Mouse (Mus musculus): ENCODE data around the gene Ctnnal1.

The Ctnnal1 gene

DNA sequence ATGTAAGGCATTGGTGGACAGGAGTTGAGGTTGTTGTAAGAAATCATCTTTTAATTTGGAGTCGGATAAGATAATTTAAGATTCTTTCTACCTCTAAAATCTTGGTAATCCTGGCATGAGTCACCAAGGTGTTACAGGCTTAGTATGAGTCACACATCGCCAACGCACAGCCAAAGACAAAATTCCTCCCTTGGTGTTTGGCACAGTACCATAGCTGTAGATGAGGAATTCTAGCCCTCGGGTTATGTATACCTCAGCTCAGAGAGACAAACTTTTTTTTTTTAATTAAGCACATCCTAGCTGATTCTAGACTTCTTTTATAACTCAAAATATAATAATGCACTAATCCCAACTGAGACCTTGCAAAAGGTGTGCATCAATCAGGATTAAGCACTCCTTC, 972 bp downstream of the Ctnnal1 start:
- in situ Hi-C loops (cut with MboI; ENCODE audit: unreplicated experiment in 2 of 2) = no loop called here

- in situ Hi-C loops (cut with MboI; ENCODE audit: unreplicated experiment in 2 of 2) = no loop called here
Measured at GRCm38 (mm10) chr4:56861551-56861950, 3.4 kb downstream of the Ctnnal1 start.

DNA sequence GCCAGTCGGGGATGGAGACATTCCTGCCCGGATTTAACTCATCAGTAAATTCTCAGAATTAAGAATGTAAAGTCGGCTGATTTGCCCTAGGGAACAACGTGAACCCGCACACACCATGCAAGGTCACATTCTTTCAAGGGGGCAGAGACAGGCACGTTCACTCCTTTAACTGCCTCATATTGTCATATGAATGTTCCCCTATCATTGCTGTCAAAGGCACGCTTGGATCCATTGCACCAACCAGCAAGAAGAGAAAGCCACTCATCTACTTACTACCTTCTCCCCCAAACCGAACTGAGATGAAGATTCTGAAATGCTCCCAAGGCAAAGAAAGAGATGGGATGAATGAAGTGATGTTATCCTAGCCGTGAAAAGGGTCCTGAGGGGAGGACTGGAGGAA, 6.3 kb downstream of the Ctnnal1 start:
- in situ Hi-C loops (cut with MboI; ENCODE audit: unreplicated experiment in 2 of 2) = no loop called here

DNA sequence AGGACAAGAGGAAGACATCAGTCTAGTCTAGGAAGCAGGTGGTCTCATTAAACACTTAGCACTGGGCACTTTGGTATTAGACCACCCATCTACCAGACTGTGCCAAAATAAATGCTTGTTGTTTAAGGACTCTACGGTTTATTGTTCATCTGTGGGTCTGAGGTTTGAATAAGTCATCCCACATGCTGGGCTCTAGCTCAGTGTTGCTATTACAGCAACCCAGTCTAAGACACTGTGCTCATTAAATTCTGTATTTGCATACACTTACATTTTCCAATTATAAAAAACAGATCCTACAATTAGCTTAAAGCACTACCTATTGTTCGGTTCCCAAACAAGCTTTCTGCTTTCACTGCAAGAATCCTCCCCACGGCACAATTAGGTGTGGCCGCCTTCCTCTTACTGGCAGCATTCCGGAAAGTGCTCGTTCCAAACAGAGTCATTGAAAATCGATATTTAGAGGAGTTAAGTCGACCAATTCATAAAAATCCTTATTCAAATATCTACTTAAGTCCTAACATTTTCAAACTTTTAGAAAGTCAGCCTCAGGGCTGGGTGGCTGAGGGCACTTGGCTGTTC, 8.5 kb downstream of the Ctnnal1 start:
- in situ Hi-C loops (cut with MboI; ENCODE audit: unreplicated experiment in 2 of 2) = no loop called here

GRCm38 (mm10) chr4:56855935-56856334, 9.1 kb downstream of the Ctnnal1 start:
- in situ Hi-C loops (cut with MboI; ENCODE audit: unreplicated experiment in 2 of 2) = no loop called here

DNA sequence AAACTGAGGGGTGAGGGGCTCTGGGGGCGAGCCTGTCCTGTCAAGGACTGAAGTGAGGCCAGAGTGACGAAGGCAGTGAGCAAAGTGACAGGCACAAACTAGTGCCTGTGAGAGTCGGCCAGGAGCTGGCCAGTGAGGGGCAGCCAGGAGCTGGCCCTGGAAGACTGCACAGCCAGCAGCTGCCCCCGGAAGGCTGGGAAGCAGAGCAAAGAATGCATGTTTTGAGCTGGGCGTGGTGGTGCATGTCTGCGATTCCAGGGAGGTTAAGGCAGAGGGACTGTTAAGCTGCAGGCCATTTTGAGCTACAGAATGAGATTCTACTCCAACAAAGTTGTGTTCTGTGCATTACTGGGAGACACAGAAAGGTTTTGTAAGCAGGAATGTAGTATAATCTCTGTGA, 14.3 kb downstream of the Ctnnal1 start:
- in situ Hi-C loops (cut with MboI; ENCODE audit: unreplicated experiment in 2 of 2) = no loop called here

DNA sequence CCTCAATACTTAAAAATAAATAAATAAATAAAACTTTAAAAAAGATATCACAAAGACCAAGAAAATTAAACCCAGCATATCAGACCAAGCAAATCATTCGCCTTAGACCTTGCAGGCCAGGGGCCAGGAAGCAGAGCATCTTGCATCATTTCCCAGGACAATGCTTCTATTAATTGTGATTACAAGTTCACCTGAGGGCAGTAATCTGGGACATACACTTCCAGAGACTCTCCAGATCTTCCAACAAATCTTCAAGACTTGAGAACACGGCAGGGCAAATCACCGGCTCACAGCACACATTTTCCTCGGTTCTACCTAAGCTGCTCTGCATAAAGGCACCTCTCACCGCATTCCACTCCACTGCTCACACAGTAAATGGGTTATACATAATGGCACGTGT, 16.9 kb downstream of the Ctnnal1 start:
- in situ Hi-C loops (cut with MboI; ENCODE audit: unreplicated experiment in 2 of 2) = loop anchor here in 1 of 2 experiments (10.0 kb wide), 1 partner anchor 87 kb away; no protein-coding TSS in a partner anchor

DNA sequence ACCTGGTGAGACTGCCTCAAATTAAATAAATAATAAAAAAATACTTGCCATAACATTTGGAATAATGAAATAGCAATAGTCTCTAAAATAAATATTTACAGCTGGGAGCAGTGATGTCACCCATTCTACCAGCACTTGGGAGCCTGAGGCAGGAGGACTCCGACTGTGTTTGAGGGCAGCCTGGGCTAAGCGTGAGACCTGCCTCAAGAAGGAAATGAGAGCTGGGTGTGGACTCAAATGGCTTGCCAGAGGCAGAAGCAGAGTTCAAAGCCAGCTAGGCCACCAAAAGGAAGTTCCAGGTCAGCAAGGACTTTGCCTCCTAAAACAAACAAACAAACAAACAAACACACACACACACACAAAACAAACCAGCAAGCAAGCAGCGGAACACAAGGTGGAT, 17.6 kb downstream of the Ctnnal1 start:
- in situ Hi-C loops (cut with MboI; ENCODE audit: unreplicated experiment in 2 of 2) = loop anchor here in 1 of 2 experiments (10.0 kb wide), 1 partner anchor 87 kb away; no protein-coding TSS in a partner anchor

DNA sequence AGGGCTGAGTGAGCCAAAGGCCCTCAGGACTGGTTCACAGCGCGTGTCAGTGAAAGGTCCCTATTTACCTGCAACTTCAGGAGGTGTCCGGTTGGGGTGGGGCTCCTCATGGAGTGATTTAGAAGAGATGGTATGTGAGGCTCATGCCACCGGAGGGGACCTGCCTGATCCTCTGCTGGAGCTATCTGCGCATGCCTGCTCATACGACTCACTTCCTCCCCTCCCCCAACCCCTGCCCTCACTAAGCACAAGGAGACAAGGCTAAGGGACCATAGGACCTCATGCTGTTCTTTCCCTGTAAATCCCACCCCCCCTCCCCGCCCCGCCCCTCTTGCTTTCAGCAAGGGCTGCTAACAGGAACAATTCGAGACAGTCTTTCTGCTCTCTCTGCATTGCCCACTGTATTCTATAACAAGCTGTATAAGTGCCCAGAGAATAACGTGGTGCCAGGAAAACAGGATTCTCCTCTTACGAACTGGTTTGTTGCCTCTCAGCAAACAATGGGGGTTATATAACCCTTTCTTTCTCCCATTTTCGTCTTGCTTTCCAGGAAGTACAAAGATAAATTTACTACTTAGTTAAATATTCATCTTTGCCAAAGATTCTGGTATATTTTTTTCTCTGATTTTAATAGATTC, 19.0 kb downstream of the Ctnnal1 start:
- in situ Hi-C loops (cut with MboI; ENCODE audit: unreplicated experiment in 2 of 2) = loop anchor here in 1 of 2 experiments (10.0 kb wide), 1 partner anchor 89 kb away; no protein-coding TSS in a partner anchor

- in situ Hi-C loops (cut with MboI; ENCODE audit: unreplicated experiment in 2 of 2) = loop anchor here in 1 of 2 experiments (10.0 kb wide), 1 partner anchor 90 kb away; no protein-coding TSS in a partner anchor
Measured at GRCm38 (mm10) chr4:56844911-56845310, 20.1 kb downstream of the Ctnnal1 start.

DNA sequence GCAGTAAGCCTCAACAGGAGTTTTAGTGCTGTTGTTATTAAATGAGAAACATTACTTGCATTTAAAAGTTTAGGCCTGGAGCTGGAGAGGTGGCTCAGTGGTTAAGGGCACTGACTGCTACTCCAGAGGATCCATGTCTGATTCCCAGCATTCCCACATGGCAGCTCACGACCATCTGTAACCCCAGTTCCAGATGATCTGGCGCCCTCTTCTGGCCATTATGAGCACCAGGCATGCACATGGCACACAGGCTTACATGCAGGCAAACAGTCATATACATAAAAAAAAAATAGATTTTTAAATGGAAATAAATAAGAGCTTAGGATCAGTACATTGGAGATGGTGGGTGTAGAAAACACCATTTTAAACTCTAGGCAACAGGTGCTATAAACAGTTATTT, 21.0 kb downstream of the Ctnnal1 start:
- in situ Hi-C loops (cut with MboI; ENCODE audit: unreplicated experiment in 2 of 2) = loop anchor here in 1 of 2 experiments (10.0 kb wide), 1 partner anchor 91 kb away; no protein-coding TSS in a partner anchor

GRCm38 (mm10) chr4:56842501-56842900, 22.5 kb downstream of the Ctnnal1 start:
- in situ Hi-C loops (cut with MboI; ENCODE audit: unreplicated experiment in 2 of 2) = loop anchor here in 1 of 2 experiments (10.0 kb wide), 1 partner anchor 92 kb away; no protein-coding TSS in a partner anchor

DNA sequence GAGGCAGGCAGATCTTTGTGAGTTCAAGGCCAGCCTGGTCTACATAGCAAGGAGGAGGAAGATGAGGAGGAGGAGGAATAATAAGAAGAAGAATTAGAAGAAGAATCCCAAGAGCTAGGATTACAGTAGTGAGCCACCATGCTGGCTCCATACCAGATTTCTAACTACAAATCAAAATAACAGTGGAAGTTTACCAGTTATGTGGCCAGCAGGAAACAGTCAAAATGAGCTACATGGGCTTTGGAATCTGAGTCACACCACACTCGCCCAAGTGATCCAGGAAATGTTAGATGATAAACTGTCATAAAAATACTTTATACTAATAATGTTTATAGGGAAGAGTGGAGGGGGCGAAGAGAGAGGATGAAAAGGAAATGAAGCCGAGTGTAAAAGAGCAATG, 24.7 kb downstream of the Ctnnal1 start:
- in situ Hi-C loops (cut with MboI; ENCODE audit: unreplicated experiment in 2 of 2) = loop anchor here in 1 of 2 experiments (10.0 kb wide), 1 partner anchor 95 kb away; no protein-coding TSS in a partner anchor

DNA sequence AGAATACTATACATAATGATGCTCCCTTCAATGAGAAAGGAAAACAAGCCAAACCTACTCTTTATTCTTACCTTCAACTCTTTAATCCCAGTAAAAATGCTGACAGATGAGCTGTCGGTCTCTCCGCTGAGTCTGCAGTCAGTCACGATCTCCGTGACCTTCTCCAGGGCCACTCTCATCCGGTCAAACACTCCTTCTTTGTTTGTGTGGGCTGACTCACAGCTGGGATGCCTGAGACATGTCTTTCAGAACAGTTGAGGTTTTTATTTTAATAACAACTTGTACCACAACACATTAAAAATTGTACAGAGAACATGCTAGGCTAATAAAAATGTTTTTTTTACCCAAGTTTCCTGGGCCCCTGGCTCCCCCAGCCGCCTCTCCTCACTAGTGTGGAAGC, 27.3 kb downstream of the Ctnnal1 start:
- in situ Hi-C loops (cut with MboI; ENCODE audit: unreplicated experiment in 2 of 2) = no loop called here

DNA sequence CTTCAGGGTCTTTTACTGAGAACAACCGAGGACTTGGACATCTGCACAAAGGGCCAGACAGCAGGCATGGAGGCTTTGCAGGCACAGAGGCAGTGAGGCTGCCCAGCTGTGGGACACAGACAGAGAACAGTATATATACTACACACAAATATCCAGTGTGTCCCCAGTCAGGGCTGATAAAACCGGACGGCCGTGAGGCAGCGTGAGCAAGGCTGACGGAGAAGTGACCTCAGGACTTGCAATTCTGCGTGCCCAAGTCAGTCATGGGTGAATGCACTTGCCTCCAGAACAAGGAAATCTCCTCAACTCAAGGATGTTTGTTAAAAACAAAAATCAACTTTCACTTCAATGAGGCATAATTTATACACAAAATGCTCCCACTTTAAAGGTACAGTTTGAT, 33.0 kb downstream of the Ctnnal1 start:
- in situ Hi-C loops (cut with MboI; ENCODE audit: unreplicated experiment in 2 of 2) = no loop called here

DNA sequence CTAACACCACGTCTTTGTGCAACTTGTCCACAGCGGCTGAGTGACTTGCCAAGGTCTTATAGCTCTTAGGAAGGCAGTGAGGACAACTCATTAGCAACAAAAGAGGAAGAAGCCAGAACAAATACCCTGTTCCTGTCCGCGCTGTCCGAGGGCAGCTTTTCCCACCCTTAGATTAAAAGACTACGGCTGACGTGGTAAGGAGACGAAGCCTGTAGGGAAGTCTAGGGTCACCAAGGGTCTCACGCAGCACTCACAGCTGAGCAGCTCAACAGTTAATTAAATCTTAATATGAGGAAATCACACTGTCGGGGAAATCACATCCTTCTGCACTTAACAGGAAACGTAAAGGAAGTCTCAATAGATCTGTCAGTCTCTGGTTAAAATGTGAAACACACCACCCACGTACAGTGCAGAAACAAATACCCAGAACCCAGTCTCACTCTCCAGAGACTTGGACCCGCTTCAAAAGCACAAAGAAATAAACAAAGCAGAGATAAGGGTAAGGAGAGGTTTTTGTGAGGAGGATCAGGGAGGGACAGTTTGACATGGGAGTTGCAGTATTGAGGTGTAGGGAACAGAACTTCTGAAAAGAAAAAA, 33.9 kb downstream of the Ctnnal1 start:
- in situ Hi-C loops (cut with MboI; ENCODE audit: unreplicated experiment in 2 of 2) = no loop called here

DNA sequence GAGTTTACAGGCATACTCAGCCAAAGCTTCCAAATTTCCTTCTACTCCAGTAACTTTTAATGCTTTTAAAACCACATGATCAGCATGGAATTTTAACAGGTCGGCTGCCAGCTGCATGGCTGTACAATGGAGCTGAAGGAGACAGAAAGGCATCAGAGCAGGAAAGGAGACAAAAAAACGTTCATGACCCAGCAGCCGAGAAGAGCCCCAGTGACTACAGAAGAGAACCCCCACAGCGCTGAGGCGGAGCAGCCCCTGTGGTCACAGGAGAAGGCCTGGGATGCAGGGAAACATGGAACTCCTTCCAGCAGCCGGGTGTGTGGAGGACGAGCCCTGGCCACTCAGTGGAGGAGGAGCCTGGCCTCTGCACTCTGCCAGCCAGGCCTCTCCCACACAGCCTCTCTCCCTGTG, 35.5 kb downstream of the Ctnnal1 start:
- in situ Hi-C loops (cut with MboI; ENCODE audit: unreplicated experiment in 2 of 2) = no loop called here

GRCm38 (mm10) chr4:56828932-56829331, 36.1 kb downstream of the Ctnnal1 start:
- in situ Hi-C loops (cut with MboI; ENCODE audit: unreplicated experiment in 2 of 2) = no loop called here

DNA sequence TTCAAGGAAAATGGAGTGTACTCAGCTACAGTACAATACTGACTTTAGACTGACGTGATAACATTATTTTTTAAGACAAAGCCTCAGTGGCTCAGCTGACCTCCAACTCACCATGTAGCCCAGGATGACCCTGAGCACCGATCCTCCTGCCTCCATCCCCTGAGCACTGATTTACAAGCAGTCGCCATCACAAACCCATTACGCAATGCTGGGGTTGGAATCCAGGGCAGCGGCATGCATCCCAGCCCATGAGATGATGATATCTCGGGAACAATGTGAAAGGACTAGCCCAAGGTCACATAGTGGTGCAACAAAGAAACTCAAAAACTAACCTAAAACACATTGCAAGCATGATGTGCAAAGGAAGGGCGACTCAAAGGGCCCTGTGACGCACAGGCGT, 40.8 kb downstream of the Ctnnal1 start:
- in situ Hi-C loops (cut with MboI; ENCODE audit: unreplicated experiment in 2 of 2) = loop anchor here in 1 of 2 experiments (25.0 kb wide), 1 partner anchor 1462 kb away; the partner anchor contains the start of gene Rad23b

GRCm38 (mm10) chr4:56820017-56820550, 44.9 kb downstream of the Ctnnal1 start:
- in situ Hi-C loops (cut with MboI; ENCODE audit: unreplicated experiment in 2 of 2) = loop anchor here in 1 of 2 experiments (25.0 kb wide), 1 partner anchor 1458 kb away; the partner anchor contains the start of gene Rad23b

DNA sequence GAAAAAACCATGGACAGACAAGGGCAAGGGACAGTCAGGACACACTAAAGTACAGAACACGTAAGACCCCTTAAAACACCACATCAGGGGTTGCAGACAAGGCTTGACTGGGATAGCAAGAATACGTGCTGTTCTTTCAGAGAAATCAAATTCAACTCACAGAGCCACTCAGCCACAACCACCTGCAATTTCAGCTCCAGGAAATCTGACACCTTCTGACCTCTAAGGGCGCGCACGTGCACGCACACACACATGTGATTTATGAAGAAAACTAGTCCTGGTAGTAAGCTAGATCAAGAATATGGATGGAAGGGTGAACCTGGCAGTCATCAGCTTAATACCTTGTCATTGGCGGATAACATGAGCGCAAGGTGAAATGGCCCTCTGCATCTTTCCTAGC, 49.9 kb downstream of the Ctnnal1 start:
- in situ Hi-C loops (cut with MboI; ENCODE audit: unreplicated experiment in 2 of 2) = loop anchor here in 1 of 2 experiments (25.0 kb wide), 1 partner anchor 1453 kb away; the partner anchor contains the start of gene Rad23b

All from v-Abl transformed pro-B cells (cell line).